Mouse (Mus musculus) c-Kit-positive CD71-positive TER-119-positive erythroid progenitor cells, embryonic 14.5 days (primary cell): ENCODE measurements around the gene Togaram2.
"Not testable (repeated sequence)": the region's sequence is repeated elsewhere in the genome, so short reads cannot be mapped to it uniquely, and the experiment has no call there.

ENCODE experiments used
- DNase-seq: peaks from one replicate; pipeline ENCODE4 v3.0.0-alpha.2; 2013; ENCODE audit warnings: low spot score

Gene Togaram2

DNA sequence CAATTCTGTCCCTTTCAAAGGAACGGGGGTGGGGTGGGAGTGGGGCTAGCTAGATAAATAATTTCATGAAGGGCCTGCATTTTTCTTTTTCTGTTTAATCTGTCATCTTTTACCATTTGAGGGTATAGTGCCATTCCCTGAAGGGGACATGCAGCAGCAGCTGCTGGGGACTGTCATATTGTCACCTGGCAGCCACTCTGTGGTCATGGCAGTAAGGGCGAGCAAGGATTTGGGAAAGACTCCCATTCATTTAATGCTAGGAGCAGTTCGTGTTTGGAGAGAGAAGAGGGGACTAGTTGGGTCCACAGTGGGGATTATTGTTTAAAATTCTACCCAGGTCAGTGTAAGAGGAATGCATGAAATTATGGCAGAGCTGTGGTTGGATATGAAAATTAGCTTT is 63.4 kb downstream of the Togaram2 start:
- no peak for DNase-seq

GRCm38 (mm10) chr17:71742156-71742555 is 69.1 kb downstream of the Togaram2 start:
- DNase-seq = no peak

GRCm38 (mm10) chr17:71742935-71743334 is 69.9 kb downstream of the Togaram2 start:
- DNase-seq = no peak

GRCm38 (mm10) chr17:71746114-71746513 is 73.1 kb downstream of the Togaram2 start:
- DNase-seq = no peak

- DNase-seq = no peak
Observed at GRCm38 (mm10) chr17:71747561-71747960, 74.5 kb downstream of the Togaram2 start.

- DNase-seq = no peak
Observed at GRCm38 (mm10) chr17:71749616-71750168, 76.6 kb downstream of the Togaram2 start.

DNA sequence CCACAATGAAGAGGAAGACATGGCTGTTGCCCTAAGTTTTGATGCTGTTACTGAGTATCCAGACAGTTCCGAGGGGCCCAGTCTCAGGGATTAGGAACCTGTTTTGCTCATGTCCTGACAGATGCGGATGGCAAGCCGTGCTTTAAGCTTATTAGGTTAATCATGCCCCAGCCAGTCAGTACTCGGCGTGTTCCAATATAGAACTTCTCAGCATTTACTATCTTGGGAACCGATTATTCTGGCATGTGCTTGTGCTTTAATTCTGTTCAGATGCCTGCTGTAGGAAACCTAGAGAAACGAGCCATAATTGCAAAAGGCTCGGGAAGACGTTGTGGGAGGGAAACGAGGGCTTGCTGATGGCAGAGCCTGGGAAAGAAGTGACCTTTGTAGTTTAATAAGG is 79.8 kb downstream of the Togaram2 start, which contains the start of gene Pcare:
Gene Pcare (minus strand): TSS at position 64 of the 400 bp plus-strand sequence.
- no peak for DNase-seq

DNA sequence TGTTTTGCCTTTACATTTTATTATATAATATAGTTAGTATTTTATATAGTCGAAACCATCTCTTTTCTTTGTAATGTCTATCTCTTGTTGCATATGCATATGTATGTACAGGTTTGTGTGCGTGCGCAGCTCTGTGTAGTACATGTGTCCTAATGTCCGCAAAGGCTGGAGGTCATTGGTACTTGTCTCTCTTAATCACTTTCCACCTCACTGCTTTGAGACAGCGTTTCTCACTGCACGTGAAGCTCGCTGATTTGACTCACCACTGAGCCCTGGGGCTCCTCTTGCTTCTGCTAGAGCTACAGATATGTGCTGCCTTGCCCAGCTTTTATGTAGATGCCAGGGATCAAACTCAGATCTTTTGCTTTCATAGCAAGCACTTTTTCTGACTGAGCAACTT is 87.5 kb downstream of the Togaram2 start:
- DNase-seq = no peak

GRCm38 (mm10) chr17:71768173-71768572 is 95.1 kb downstream of the Togaram2 start, which contains the start of gene Clip4:
Clip4 (plus strand) TSS chr17:71768473.
- DNase-seq = not testable (repeated sequence)

GRCm38 (mm10) chr17:71769564-71769963 is 96.5 kb downstream of the Togaram2 start:
- DNase-seq = no peak

DNA sequence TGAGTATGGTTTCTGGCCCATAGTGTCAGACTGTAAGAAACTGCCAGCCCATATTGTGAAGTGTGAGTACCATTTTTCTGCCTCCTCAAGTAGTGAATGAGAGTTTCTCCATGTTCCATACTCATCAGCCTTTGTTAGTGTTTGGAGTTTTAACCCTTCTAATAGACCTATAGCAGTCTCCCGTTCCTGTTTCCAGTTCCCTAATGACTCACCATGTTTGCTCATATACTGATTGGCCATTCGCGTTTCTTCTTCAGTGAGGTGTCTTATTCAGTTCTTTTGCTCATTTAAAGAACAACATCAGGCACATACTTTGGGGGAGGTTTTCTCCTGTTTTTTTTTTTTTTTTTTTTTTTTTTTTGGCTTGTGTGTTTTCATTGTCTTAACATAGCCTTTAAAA is 97.6 kb downstream of the Togaram2 start:
- DNase-seq = no peak

DNA sequence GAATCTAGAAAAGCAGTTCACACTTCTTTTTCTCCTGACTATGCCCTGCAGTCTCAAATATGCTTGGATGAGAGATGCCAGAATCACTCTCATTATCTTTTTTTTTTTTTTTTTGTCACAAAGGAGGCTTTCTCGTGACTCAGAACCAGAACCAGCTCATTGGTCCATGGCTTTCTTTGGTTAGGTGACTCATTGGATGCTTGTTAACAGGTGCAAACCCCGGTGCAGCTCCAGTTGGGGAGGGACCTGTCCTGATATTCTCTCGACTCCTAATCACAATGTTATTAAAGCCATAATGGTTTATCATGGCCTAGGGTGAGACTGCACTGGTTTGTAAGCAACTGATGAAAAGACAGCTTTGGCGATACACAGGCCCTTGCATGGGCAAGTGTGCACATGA is 101.1 kb downstream of the Togaram2 start:
- no peak for DNase-seq

GRCm38 (mm10) chr17:71775279-71775678 is 102.2 kb downstream of the Togaram2 start:
- DNase-seq = no peak

DNA sequence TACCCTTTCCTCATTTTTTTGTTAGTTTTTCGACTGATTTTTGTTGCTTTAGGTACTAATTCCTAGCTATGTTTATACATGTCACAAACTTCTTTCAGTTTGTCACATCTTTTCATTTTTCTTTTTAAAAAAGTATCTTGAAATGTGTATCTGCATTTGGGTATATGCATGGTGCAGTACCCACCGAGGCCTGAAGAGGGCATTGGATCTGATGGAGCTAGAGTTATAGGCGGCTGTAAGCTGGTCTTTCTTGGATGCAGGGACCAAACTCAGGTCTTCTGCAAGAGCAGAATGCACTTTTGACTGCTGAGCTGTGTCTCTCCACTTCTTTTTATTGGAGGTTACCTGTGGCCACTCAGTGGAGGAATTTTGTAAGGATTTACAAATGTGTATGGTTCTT is 105.6 kb downstream of the Togaram2 start:
- DNase-seq = no peak
